Mouse (Mus musculus): ENCODE measurements around the gene Tbpl1. TPM values are rescaled to one million over a fixed set of nuclear protein-coding genes. Genes with fewer than 3 reads are reported as not detected.

Tbpl1 gene
- total and polyA plus RNA-seq, 3 experiments: 36.6 to 41.8 TPM; not detected in 1

DNA sequence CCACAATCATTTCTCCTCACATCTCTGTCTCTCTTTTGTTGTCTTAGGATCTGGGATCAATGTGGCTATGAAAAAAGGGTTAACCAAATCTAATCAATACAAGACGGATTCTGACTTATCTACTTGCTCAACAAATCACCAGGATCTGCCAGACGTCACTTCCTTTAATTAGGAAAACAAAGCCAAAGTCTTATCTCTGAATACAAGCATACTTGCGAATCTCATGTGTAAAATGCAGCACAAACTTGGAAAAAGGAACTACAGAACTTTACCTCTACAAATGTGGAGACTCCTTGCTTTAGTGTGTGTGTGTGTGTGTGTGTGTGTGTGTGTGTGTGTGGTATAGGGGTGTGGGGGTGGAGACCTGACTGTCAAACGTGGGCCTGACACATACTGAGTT, 6.6 kb downstream of the Tbpl1 start:
- H3K4me3 ChIP-seq (ENCODE audit: control insufficient read depth in 1 of 2, insufficient read depth in 1 of 2, low read depth in 2 of 2, low read length in 2 of 2): no peak overlapping the region
- peaks cover 78% of the 10 kb centered on the region for H3K79me2 ChIP-seq (ENCODE audit: control insufficient read depth, insufficient read depth, low read length, poor library complexity)
- H3K9ac ChIP-seq (ENCODE audit: control insufficient read depth, low read depth, low read length, poor library complexity, severe bottlenecking): no peak overlapping the region
- peak overlapping the region; percentile 59 for H3K27ac ChIP-seq (ENCODE audit: control insufficient read depth, low read depth, low read length)
- H3K9me3 ChIP-seq (replicated peaks; ENCODE audit: insufficient read depth, low read length): no peaks in the 10 kb centered on the region
- TF ChIP-seq ELF1 (IDR thresholded peaks at IDR 0.05; ENCODE audit: low read depth, low read length) (no peak), SIN3A (IDR thresholded peaks at IDR 0.05; ENCODE audit: low read length) (peak; percentile 61), MAX (IDR thresholded peaks at IDR 0.05; ENCODE audit: low read length) (no peak), RAD21 (IDR thresholded peaks at IDR 0.05; ENCODE audit: low read depth, low read length) (no peak), EP300 (IDR thresholded peaks at IDR 0.05; ENCODE audit: low read depth in 1 of 2, low read length in 2 of 2) (peak; percentile 70 to 77), ZMIZ1 (IDR thresholded peaks at IDR 0.05; ENCODE audit: low read depth, low read length) (no peak), JUND (IDR thresholded peaks at IDR 0.05; ENCODE audit: low read depth, low read length) (no peak), ETS1 (IDR thresholded peaks at IDR 0.05; ENCODE audit: low read depth, low read length) (peak; percentile 70; the same call in 1 of the 2 replicates), MEF2A (IDR thresholded peaks at IDR 0.05; ENCODE audit: extremely low read depth, insufficient replicate concordance, low read depth, low read length, poor library complexity, severe bottlenecking) (no peak), RCOR1 (IDR thresholded peaks at IDR 0.05; ENCODE audit: low read depth, low read length) (peak; percentile 53; the same call in 1 of the 2 replicates), HCFC1 (IDR thresholded peaks at IDR 0.05; ENCODE audit: low read depth, low read length) (no peak; the same call in 1 of the 2 replicates), TCF12 (IDR thresholded peaks at IDR 0.05; ENCODE audit: low read depth, low read length) (0 out of 2 replicates have a peak, but pooled peaks have one; percentile 24), TAL1 (IDR thresholded peaks at IDR 0.05; ENCODE audit: low read length) (peak; percentile 36), CHD1 (IDR thresholded peaks at IDR 0.05; ENCODE audit: low read depth, low read length) (no peak), GABPA (IDR thresholded peaks at IDR 0.05; ENCODE audit: low read depth, low read length) (no peak), ZNF384 (IDR thresholded peaks at IDR 0.05; ENCODE audit: low read depth, low read length) (no peak), CTCF (IDR thresholded peaks at IDR 0.05 in 2 of 3, conservative IDR thresholded peaks at IDR 0.05 in 1 of 3; ENCODE audit: control insufficient read depth in 1 of 3, insufficient read depth in 1 of 3, low read depth in 2 of 3, low read length in 3 of 3, poor library complexity in 1 of 3, severe bottlenecking in 1 of 3) (no peak), MYC (IDR thresholded peaks at IDR 0.05; ENCODE audit: low read depth, low read length) (no peak), GATA1 (IDR thresholded peaks at IDR 0.05; ENCODE audit: low read depth, low read length) (peak; percentile 84), USF2 (IDR thresholded peaks at IDR 0.05; ENCODE audit: borderline replicate concordance in 1 of 2, insufficient read depth in 1 of 2, low read depth in 1 of 2, low read length in 2 of 2) (no peak), ZC3H11A (IDR thresholded peaks at IDR 0.05; ENCODE audit: low read depth, low read length) (no peak), POLR2AphosphoS5 (IDR thresholded peaks at IDR 0.05; ENCODE audit: borderline replicate concordance, low read depth, low read length) (no peak), MXI1 (IDR thresholded peaks at IDR 0.05; ENCODE audit: low read depth, low read length) (peak; percentile 63), NELFE (IDR thresholded peaks at IDR 0.05; ENCODE audit: low read depth, low read length) (no peak)
- peak; percentile 69 for DNase-seq (ENCODE audit: low read depth, low spot score)
- H3K4me1 ChIP-seq (ENCODE audit: control insufficient read depth in 1 of 2, insufficient read depth in 2 of 2, low read length in 2 of 2): peaks cover 31 to 38% of the 10 kb centered on the region in 2 experiments; a peak in 3 of 4 replicates
- H3K27me3 ChIP-seq (ENCODE audit: control insufficient read depth in 1 of 2, insufficient read depth in 2 of 2, low read length in 2 of 2): no peaks in the 10 kb centered on the region
- H3K36me3 ChIP-seq (ENCODE audit: control insufficient read depth in 1 of 2, insufficient read depth in 2 of 2, low read length in 2 of 2): peaks cover 15 to 47% of the 10 kb centered on the region in 2 experiments

Measured in MEL (cell line).